ENCODE assay signal across 18 mouse cellular contexts in the genomic region with DNA sequence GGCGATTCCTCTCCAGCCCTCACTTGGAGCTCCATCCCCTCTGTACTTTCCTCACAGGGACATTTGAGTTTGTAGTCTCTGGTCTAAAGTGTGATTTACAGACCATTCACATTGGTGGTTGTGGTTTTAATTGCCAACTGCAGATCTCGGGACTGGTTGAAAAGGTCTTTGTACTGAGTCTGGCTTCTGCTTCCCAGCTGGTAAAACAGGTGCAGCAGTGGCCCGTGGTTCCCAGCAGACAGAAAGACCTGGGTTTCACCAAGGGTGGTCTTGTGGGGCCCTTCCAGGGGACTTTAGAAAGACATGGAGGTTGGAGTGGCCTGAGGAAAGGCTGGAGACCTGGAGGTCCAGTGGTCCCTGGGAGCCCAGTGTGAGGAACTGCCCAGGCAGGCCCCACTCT. TPM values are rescaled to one million over a fixed set of nuclear protein-coding genes. Genes with fewer than 3 reads are reported as not detected.
"Had no signal": no experiment of that assay in that cellular context is flagged by ENCODE, and none has a peak within 500 bp of the region (broad histone marks: within the 10 kb centered on the region; RNA-seq: fewer than 3 reads in every experiment).

No protein-coding gene starts in this region.

- H3K27me3 ChIP-seq: limb, embryonic 12.5 days; lung, embryonic 15.5 days; midbrain, embryonic 12.5 days had no signal

- DNase-seq: kidney, adult 18-20 months; kidney, postnatal 10 days; kidney, postnatal 4 days; lung, postnatal 14 days; right cerebral cortex, postnatal 14 days; thymus, postnatal 14 days had no signal

- H3K9ac ChIP-seq: limb, embryonic 12.5 days; liver, embryonic 14.5 days; lung, embryonic 15.5 days; midbrain, embryonic 12.5 days had no signal

- H3K4me2 ChIP-seq: limb, embryonic 12.5 days; lung, embryonic 15.5 days; midbrain, embryonic 12.5 days had no signal

- H3K4me3 ChIP-seq: left cerebral cortex, adult 2 months; limb, embryonic 12.5 days; lung, embryonic 15.5 days; megakaryocyte, embryonic 14.5 days; midbrain, embryonic 12.5 days had no signal

- H3K4me1 ChIP-seq: lung, embryonic 15.5 days had no signal

- H3K9me3 ChIP-seq: limb, embryonic 12.5 days; lung, embryonic 15.5 days; midbrain, embryonic 12.5 days had no signal

- H3K36me3 ChIP-seq: limb, embryonic 12.5 days; lung, embryonic 15.5 days; midbrain, embryonic 12.5 days had no signal

- H3K27ac ChIP-seq: left cerebral cortex, adult 2 months; limb, embryonic 12.5 days; liver, embryonic 14.5 days; lung, embryonic 15.5 days; macrophage; midbrain, embryonic 12.5 days had no signal

- ATAC-seq: inflammation-experienced regulatory T-cells, adult 6 months; midbrain, embryonic 16.5 days had no signal

RNA-seq across cellular contexts. Expression of a gene that starts 9.3 kb away (rescaled TPM):
- polyA plus RNA-seq: inflammation-experienced regulatory T-cells, adult 6 months; macrophage had no signal

RNA-seq across cellular contexts. Expression of a gene that starts 38.3 kb away (rescaled TPM):
- polyA plus RNA-seq: limb, embryonic 12.5 days; lung, embryonic 15.5 days; macrophage; small intestine, adult 2 months; stomach, embryonic 16.5 days had no signal

RNA-seq across cellular contexts. Expression of a gene that starts 56.8 kb away (rescaled TPM):
- total RNA-seq: layer of hippocampus, adult 8-10 months had no signal
- polyA plus RNA-seq: liver, embryonic 14.5 days had no signal
